Mouse (Mus musculus): ENCODE measurements around the gene Prx. TPM values are rescaled to one million over a fixed set of nuclear protein-coding genes. Genes with fewer than 3 reads are reported as not detected.

The Prx gene
- total RNA-seq, 4 experiments from 2014 or later: 2.3 to 7.7 (median 5.7) TPM

DNA sequence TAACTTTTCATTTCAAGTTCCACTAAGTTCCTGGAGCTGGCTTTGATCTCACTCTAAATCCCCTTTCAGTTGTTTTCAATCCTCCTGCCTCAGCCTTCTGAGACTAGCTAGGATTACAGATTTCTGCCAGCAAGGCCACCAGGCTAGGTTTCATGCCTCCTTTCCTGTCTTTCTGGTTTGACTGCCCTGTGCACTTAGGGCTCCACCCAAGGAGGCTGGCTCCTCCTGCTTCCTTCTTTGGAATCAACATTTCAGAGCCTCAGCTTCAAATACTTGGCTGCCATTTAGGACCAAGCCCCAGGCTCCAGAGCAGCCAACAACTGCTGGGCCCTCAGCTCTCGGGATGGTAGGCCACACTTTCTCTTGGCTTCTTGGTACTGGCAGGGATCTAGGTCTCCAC, 21.5 kb downstream of the Prx start:
- no peak for DNase-seq (ENCODE audit: low spot score in 2 of 2)

DNA sequence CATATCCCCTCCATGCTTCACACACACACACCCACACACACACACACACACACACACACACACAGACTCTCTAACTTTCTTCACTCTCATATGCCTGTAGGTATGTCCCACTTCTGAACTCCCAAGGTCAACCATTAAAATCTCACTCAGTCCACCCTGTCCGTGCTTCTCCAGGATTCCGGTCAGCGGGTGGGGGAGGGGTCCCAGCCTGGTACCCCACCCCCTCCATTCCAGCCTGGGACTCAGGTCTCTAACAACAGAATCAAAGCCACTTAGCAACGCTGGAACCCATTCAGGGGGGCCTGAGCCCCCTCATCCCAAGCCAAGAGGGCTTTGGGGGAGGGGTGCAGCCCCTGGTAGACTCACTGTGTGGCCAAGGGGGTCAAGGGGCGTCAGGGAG, 23.8 kb downstream of the Prx start, which contains the start of gene Hipk4:
Gene Hipk4, plus strand, starts transcription at position 301 of the 400 bp plus-strand sequence.
- no peak for DNase-seq (ENCODE audit: low spot score in 2 of 2)

DNA sequence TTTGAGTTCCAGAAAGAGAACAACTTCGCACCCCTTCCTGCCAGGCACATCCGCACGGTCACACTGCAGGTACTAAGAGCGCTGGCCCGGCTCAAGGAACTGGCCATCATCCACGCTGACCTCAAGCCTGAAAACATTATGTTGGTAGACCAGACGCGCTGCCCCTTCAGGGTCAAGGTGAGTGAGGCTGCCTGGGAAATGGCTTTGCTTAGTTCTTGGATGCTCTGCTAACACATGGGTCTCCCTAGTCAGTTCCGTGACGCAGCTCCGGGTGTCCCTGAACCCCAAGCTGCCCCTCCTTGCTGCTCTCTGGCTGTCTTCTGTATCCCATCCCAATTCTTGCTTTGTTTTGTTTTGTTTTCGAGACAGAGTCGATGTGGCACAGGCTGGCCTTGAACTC, 24.7 kb downstream of the Prx start:
- DNase-seq (ENCODE audit: low spot score in 2 of 2): no peak

DNA sequence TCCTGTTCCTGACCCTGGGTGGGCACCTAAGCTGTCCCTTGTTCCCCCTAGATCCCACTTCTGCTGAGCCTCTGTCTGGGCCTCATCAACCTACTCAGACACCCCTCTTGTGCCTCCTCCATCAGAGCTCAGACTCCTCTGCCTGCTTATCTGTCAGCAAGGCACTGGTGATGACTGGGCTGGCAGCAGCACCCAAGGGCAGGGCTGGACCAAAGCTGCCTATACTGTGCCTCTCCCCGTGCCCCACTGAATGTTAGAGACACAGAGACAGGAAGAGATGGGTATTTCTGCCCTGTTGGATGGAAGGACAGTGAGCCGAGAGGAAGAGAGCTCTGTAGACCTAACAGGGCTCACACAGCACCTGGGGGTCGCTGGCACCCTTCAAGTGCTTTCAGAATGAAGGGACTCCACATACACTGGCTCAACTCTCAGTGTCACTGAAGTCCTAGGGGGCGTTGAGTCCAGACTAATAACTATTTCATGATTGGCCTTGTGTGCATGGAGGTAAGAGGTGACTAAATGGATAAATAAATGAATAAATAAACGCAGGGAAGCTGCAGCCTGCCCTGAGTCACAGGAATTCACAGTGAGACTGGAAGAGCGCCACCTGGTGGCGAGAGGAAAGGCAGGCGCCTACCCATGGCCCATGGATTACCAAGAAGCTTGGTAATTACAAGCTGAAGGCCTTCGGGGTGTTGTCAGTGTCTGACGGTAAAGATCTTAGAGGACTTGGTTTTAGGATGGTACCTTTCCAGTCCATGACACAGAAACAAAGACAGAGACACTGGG, 27.1 kb downstream of the Prx start:
- DNase-seq (ENCODE audit: low spot score in 2 of 2): peak; percentile 41 to 61

DNA sequence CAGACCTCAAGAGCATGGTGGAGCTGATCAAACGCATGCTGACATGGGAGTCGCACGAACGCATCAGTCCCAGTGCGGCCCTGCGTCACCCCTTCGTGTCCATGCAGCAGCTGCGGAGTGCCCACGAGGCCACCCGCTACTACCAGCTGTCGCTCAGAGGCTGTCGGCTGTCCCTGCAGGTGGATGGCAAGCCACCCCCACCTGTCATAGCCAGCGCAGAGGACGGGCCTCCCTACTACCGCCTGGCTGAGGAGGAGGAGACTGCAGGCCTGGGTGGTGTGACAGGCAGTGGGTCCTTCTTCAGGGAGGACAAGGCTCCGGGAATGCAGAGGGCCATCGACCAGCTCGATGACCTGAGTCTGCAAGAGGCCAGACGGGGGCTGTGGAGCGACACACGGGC, 29.9 kb downstream of the Prx start:
- DNase-seq (ENCODE audit: low spot score in 2 of 2): no peak

DNA sequence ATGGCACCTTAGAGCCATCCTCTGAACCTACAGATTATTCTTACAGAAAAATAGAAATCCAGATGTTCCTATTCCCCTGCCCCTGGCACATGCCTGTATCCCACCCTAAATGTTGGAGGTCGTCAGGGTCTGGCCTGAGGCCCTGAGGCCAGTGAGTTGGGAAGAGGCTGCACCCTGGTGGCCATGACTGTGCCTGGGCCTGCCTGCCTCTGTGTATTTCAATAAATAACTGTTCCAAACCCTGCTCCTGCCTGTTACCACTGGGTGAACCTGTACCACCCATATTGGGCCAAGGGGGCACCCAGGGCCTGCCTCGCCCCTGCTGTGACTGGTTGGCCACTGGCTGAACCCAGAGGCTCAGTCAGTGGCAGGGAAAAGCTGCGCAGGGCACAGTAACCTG, 31.8 kb downstream of the Prx start:
- no peak for DNase-seq (ENCODE audit: low spot score in 2 of 2)

DNA sequence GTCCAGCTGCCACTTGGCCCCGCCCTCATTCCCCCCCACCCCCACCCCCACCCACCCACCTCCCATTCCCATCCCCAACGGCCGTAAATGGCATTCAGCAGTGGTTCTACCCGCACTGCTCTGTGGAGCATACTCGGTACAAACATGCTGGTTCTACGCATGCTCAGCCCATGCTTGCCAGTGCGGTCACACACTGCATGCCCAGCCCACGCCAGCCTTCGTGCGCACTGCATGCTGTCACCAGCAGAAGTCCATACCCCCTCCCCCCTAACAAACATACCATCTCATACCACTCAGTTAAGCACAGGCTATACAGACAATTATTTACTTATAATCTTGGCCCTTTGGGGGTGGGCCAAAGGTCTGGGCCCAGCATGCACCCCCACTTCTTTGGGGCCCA, 32.6 kb downstream of the Prx start:
- no peak for DNase-seq (ENCODE audit: low spot score in 2 of 2)

DNA sequence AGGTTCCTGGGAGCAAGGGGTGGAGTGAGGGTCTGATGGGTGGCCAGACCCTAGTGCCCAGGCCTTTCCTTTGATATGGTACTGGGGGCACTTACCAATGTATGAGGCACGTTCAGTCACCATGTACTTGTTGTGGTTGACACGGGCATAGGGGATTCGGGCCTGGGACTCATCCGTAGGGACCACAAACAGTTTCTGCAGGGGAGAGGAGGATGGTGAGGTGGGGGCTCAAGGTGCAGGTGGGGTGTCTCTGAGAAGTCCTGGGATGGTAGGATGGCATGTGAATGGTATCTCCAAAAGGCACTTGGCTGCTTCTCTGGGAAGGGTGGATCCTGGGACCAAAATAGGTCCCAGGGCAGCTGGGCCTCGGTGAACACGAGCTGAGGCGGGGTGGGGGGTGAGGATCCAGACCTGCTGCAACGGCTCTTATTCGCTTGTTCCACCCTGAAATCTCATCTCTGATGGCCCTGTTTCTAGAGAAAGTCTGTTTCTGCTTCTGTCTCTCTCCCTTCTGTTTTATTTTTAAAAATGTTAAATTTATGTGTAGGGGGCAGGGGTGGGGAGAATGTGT, 33.4 kb downstream of the Prx start:
- no peak for DNase-seq (ENCODE audit: low spot score in 2 of 2)

GRCm38 (mm10) chr7:27535386-27535785, 36.3 kb downstream of the Prx start:
- DNase-seq (ENCODE audit: low spot score in 2 of 2): no peak

DNA sequence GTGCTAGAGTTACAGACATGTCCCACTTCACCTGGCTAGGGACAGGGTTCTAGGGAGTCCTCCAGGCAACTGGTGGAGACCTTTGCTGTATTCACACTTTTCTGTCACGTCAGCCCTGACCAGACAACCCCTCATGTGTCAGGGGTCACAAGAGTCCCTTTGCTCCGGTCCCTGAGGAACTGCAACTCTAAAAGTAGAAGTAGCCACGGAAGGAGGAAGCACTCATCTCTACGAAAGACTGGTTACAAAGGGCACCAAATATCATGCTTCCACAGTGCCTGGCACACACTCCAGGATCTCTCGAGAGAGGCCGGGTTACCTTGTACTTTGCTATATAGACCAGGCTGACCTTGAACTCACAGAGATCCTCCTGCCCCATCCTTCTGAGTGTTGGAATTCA, 37.5 kb downstream of the Prx start:
- DNase-seq (ENCODE audit: low spot score in 2 of 2): no peak

DNA sequence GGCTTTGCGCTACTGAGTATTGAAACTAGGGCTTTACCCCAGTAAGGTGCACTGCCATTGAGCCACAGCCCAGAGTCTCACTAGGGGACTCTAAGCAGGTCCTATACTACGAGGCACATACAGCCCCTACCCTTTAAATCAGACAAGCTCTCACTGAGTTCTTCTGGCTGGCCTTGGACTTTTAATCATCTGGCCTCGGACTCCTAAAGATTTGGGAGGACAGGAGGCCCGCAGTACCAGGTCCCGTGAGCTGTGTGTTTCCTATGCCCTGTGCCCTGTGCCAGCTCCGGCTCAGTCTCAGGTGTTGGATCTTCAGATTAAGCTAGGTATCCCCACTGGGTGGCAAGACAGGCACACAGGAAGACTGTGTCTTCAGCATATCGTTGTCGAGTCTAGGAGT, 38.9 kb downstream of the Prx start:
- DNase-seq (ENCODE audit: low spot score in 2 of 2): no peak

GRCm38 (mm10) chr7:27538797-27539196, 39.7 kb downstream of the Prx start:
- DNase-seq (ENCODE audit: low spot score in 2 of 2): no peak

- DNase-seq (ENCODE audit: low spot score in 2 of 2): no peak
These were observed 41.4 kb downstream of the Prx start for GRCm38 (mm10) chr7:27540521-27540920.

GRCm38 (mm10) chr7:27540935-27541334, 41.8 kb downstream of the Prx start:
- no peak for DNase-seq (ENCODE audit: low spot score in 2 of 2)

- DNase-seq (ENCODE audit: low spot score in 2 of 2): no peak
These were observed 42.3 kb downstream of the Prx start for GRCm38 (mm10) chr7:27541431-27541830.

- DNase-seq (ENCODE audit: low spot score in 2 of 2): no peak
These were observed 42.8 kb downstream of the Prx start for GRCm38 (mm10) chr7:27541922-27542321.

DNA sequence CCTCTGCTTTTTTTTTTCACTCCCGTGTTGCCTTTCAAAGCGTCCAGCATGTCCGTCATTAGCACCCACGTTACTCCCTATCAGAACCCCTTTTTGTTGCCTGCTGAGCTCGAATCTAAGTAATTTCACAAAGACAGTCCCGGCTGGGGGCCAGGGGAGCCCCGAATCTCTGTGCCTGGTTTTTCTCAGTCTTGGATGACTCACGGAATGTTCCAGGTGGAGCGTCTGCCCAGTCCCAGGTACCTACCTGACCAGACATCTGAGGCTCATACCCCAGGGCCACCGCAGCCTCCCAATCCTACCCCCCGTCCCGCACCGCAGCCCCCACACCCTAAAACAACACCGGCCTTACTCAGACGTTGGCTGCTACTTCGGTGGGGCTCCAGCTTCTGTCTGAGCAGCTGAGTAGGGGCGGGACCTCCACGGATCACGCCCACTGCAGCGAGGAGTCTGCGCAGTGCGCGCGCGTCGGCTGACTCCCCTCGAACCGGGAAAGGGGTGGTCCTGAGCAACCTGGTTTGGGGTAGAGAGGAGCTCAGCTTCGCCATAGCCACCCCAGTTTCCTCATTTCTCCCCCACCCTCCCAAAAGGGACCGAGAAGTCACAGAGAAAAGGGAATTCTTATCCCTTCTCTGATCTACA, 43.4 kb downstream of the Prx start:
- peak; percentile 48 to 66 for DNase-seq (ENCODE audit: low spot score in 2 of 2)

DNA sequence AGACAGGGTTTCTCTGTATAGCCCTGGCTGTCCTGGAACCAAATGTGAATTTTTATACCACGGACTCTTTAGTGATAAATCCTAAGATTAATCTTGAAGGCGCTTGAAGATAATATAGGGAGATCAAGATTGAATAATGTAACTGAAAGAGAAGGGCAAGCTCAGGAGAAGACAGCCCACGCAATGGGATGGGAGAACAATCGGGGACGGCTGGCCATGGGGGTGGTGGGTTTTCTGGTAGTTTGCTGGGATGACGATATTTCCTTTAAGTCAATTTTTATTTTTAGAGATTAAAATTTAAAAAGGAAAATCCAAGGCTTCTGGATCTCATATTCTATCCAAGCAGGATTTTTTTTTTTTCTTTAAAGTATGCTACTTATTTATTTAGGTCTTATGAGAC, 43.9 kb downstream of the Prx start:
- no peak for DNase-seq (ENCODE audit: low spot score in 2 of 2)

GRCm38 (mm10) chr7:27543851-27544250, 44.7 kb downstream of the Prx start:
- no peak for DNase-seq (ENCODE audit: low spot score in 2 of 2)

DNA sequence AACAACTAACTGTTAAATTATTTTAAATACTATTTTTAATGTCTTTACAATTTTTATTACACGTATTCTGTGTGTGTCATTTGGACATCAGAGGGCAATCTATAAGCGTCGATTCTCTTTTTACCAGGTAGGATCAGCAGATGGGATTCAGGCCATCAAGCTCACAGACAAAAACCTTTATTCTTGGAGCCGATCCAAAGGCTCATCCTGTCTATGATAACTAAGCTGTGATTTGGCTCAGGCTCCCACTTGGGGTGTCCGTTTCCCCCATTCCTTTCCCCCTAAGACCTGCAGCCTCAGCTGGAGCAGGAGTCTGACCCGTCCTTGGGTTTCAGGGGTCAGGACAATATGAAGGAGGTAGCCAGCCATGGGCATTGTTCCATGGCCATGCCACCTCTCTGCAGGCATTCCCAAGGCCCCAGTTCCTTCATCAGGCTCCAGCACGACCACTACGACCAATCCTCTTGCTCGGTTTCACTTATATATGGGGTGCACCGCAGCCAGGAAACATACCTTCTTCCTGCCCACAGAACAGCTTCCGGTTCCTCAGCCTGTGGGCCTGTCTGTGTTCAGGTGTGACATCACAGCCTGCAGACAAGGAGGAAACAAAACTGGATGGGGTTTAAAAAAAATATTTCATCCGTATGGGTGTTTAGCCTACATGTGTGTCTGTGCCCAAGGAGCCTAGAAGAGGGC, 45.7 kb downstream of the Prx start:
- no peak for DNase-seq (ENCODE audit: low spot score in 2 of 2)

GRCm38 (mm10) chr7:27549597-27549996, 50.5 kb downstream of the Prx start:
- DNase-seq (ENCODE audit: low spot score in 2 of 2): no peak

DNA sequence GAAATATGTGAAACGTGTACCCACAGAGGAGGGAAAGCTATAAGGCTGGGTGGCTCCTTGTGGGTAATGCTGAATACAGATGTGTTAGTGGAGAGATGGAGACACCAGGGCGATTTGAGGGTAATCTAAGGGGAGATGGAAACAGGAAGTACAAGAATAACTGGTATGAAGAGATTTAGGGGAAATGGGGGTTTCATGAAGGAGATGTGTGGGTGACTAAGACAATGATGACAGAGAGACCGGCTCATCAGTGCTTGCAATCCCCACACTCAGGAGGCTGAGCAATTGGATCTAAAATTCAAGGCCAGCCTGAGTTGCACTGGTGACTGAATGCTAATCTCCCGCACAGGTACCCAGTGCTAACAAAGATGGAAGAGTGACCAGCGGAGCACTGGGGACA, 52.9 kb downstream of the Prx start:
- no peak for DNase-seq (ENCODE audit: low spot score in 2 of 2)

Measured in gastrocnemius, adult 8-10 months (tissue).